Mouse (Mus musculus): ENCODE data around the gene Gm17304.

The Gm17304 gene

GRCm38 (mm10) chr5:106623337-106623736 lies 14.4 kb downstream of the Gm17304 start:
- no peak for DNase-seq (ENCODE audit: low read depth, low spot score)

GRCm38 (mm10) chr5:106628369-106629149 lies 19.7 kb downstream of the Gm17304 start:
- DNase-seq (ENCODE audit: low read depth, low spot score): no peak

GRCm38 (mm10) chr5:106636423-106636946 lies 27.6 kb downstream of the Gm17304 start:
- no peak for DNase-seq (ENCODE audit: low read depth, low spot score)

- DNase-seq (ENCODE audit: low read depth, low spot score): no peak
These were observed 30.7 kb downstream of the Gm17304 start for GRCm38 (mm10) chr5:106639627-106640026.

- no peak for DNase-seq (ENCODE audit: low read depth, low spot score)
These were observed 31.4 kb downstream of the Gm17304 start for GRCm38 (mm10) chr5:106640235-106640809.

GRCm38 (mm10) chr5:106641876-106642275 lies 33.0 kb downstream of the Gm17304 start:
- DNase-seq (ENCODE audit: low read depth, low spot score): no peak

GRCm38 (mm10) chr5:106643434-106643833 lies 34.5 kb downstream of the Gm17304 start:
- DNase-seq (ENCODE audit: low read depth, low spot score): no peak

GRCm38 (mm10) chr5:106649441-106649840 lies 40.5 kb downstream of the Gm17304 start:
- DNase-seq (ENCODE audit: low read depth, low spot score): no peak

- DNase-seq (ENCODE audit: low read depth, low spot score): no peak
These were observed 41.1 kb downstream of the Gm17304 start for GRCm38 (mm10) chr5:106649995-106650394.

- no peak for DNase-seq (ENCODE audit: low read depth, low spot score)
These were observed 43.4 kb downstream of the Gm17304 start for GRCm38 (mm10) chr5:106652220-106652753.

GRCm38 (mm10) chr5:106652790-106653328 lies 44.0 kb downstream of the Gm17304 start:
- DNase-seq (ENCODE audit: low read depth, low spot score): no peak
